In the genomic region with DNA sequence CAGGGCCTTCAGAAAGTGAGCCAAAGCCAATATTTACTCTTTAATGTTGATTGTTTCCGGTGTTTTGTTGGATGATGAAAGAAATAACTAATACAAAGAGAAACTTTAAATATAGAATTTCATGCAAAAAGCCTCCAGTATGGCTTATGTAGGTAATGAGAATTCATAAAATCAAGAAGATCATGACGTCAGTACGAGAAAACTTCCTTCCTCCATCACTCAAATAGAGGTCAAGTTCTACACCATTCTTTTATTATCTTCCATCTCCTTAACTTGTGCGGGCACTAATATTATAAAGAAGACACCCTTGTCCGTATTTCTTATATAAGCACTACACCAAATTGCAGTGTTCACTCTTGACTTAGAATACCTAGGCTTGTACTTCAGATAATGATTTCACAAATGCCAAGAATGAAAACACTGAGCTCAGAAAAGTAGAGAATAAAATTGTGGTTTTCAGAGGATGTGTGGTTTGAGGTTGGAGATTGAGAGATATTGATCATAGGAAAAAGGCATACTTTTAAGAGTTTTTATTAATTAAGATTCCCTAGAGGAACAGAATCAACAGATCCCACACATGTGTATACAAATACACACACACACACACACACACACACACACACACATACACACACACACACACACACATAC, we compare ENCODE assay signal across 15 mouse cellular contexts.
"Had no signal": no experiment of that assay in that cellular context is flagged by ENCODE, and none has a peak within 500 bp of the region (broad histone marks: within the 10 kb centered on the region; RNA-seq: fewer than 3 reads in every experiment).

No protein-coding gene starts in this region.

- H3K4me1 ChIP-seq: megakaryocyte, embryonic 14.5 days; midbrain, embryonic 13.5 days; midbrain, embryonic 15.5 days; neural tube, embryonic 12.5 days had no signal

- DNase-seq: lung, adult 18-20 months; lung, embryonic 14.5 days; lung, postnatal 10 days; lung, postnatal 4 days; retina, postnatal 1 day; right cerebral cortex, adult 18-20 months; right cerebral cortex, postnatal 25 days; right cerebral cortex, postnatal 4 days; spleen, adult 18-20 months; thymus, postnatal 25 days; thymus, postnatal 4 days had no signal

- H3K36me3 ChIP-seq: midbrain, embryonic 13.5 days; midbrain, embryonic 15.5 days; neural tube, embryonic 12.5 days had no signal

- H3K9me3 ChIP-seq: megakaryocyte, embryonic 14.5 days; midbrain, embryonic 13.5 days; midbrain, embryonic 15.5 days; neural tube, embryonic 12.5 days had no signal

- H3K4me3 ChIP-seq: megakaryocyte, embryonic 14.5 days; midbrain, embryonic 13.5 days; midbrain, embryonic 15.5 days; neural tube, embryonic 12.5 days had no signal

- ATAC-seq: midbrain, embryonic 13.5 days; midbrain, embryonic 15.5 days had no signal

- H3K27ac ChIP-seq: midbrain, embryonic 13.5 days; midbrain, embryonic 15.5 days; neural tube, embryonic 12.5 days had no signal

- H3K27me3 ChIP-seq: megakaryocyte, embryonic 14.5 days; midbrain, embryonic 13.5 days; midbrain, embryonic 15.5 days; neural tube, embryonic 12.5 days had no signal
